Mouse (Mus musculus) kidney, adult 2 months (tissue): ENCODE data around the gene Slc25a23.

Source experiments
- CTCF ChIP-seq: fragments of 200-500 bp; conservative IDR thresholded peaks from 2 replicates; pipeline ENCODE4 v1.5.1; 2011; ENCODE audit warnings: low read depth, mild to moderate bottlenecking, control low read depth, low read length, moderate library complexity, mixed read lengths; ENCODE audit not compliant: insufficient read depth, insufficient read length
- POLR2A ChIP-seq: fragments of 200-500 bp; IDR thresholded peaks from one replicate; pipeline ENCODE4 v1.6.1; 2011; ENCODE audit warnings: low read depth, low read length, control low read depth

DNA sequence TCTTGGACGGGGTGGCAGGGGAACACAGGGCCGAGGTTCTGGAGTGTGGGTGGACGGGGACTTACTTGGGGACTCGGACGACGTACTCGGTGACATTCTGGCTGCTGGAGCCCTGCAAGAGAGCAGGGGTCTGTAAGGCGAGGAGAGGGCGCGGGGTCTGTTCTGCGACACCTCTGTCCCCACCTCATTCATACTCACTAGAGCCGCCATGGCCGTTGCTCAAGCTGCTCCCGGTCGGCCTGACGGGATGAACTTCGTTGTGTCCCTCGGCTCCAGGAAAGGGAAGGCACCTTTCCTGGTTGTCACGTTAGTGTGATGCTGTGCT, 48.8 kb downstream of the Slc25a23 start:
- TF ChIP-seq CTCF (no peak), POLR2A (no peak)
